Mouse (Mus musculus) G1E (cell line): ENCODE data around the gene Cmklr1.

Experiments
- CTCF ChIP-seq: IDR thresholded peaks from 2 replicates; pipeline ENCODE4 v1.5.1; 2012; ENCODE audit warnings: low read depth, low read length, inconsistent platforms, mixed read lengths
- GATA2 ChIP-seq: IDR thresholded peaks from 2 replicates; pipeline ENCODE4 v1.6.1; 2012; ENCODE audit warnings: low read depth, low read length, inconsistent platforms, borderline replicate concordance
- TAL1 ChIP-seq: conservative IDR thresholded peaks from 2 replicates; pipeline ENCODE4 v1.6.1; 2012; ENCODE audit warnings: low read depth, low read length, inconsistent platforms, mixed read lengths

DNA sequence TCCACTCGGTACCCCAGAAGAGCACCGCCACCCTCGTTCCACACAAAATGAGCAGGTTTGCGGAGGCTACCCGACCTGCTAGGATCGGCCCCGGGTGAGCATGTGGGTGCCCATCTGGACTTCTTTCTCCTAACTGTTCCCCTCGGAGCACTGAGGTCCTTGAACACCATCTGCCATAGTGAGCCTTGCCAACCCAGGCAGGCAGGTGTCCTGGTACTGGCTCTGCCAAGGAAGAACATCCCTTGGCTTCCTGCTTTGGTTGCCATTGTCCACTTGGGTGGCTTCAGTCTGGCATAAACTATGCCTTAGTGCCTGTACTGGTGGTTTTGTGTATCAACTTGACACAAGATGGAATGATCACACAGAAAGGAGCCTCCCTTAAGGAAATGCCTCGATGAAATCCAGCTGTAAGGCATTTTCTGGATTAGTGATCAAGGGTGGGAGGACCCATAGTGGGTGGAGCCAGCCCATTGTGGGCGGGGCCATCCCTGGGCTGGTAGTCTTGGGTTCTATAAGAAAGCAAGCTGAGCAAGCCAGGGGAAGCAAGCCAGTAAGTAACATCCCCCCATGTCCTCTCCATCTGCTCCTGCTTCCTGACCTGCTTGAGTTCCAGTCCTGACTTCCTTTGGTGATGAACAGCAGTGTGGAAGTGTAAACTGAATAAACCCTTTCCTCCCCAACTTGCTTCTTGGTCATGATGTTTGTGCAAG, 28.7 kb upstream of the Cmklr1 start:
- TF ChIP-seq CTCF: no peak
- TF ChIP-seq TAL1: no peak
- no peak for TF ChIP-seq GATA2
